Mouse (Mus musculus) gastrocnemius, adult 2 months (tissue): Measurements from ENCODE around the gene Pilra. TPM values are rescaled to one million over a fixed set of nuclear protein-coding genes. Genes with fewer than 3 reads are reported as not detected.

Source experiments
- DNase-seq: peaks from one replicate; pipeline ENCODE4 v3.0.0; 2022
- H3K27ac ChIP-seq: fragments of 200-600 bp; 2 replicates; pipeline ENCODE4 v1.8.1; 2022; ENCODE audit warnings: mild to moderate bottlenecking
- H3K4me3 ChIP-seq: fragments of 200-600 bp; 2 replicates; pipeline ENCODE4 v1.8.1; 2022; ENCODE audit warnings: mild to moderate bottlenecking, moderate library complexity
- CTCF ChIP-seq: fragments of 200-600 bp; IDR thresholded peaks from 2 replicates; pipeline ENCODE4 v1.8.1; 2022; ENCODE audit warnings: antibody characterized with exemption, mild to moderate bottlenecking, moderate library complexity
- intact Hi-C: fragments of 180-260 bp; cut with DNase I; formaldehyde crosslinking; loops from one replicate; pipeline ENCODE4 v1.15.1; 2025
- total RNA-seq, 2 experiments: library from RNA; stranded (reverse); gene quantifications; 2 replicates each; pipeline ENCODE4 v1.2.3; 2021

Pilra gene
- total RNA-seq, 2 experiments from 2014 or later: 0.20 TPM; not detected in 1

DNA sequence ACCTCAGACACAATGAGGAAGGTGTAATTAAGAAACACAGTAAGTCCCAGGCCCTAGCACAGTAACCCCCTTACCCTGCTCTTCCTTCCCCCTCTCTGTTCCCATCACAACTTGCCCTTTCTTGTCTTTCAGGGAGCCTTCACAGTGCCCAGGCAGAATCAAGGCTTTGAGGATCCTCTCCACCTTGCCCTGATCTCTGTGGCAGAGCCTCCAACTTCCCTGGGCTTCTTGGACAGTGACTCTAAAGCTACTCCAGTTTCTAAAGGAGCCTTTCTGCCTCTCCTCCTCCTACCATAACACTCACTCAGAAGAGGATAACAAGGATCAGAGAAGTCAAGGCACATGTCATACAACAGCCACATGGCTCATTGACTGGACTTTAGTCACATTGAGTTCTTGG is 530 bp upstream of the Pilra start:
- Histone ChIP-seq H3K27ac (no peak overlapping the region), H3K4me3 (no peak overlapping the region)
- intact Hi-C loops: no loop called here
- no peak for TF ChIP-seq CTCF
- no peak for DNase-seq

DNA sequence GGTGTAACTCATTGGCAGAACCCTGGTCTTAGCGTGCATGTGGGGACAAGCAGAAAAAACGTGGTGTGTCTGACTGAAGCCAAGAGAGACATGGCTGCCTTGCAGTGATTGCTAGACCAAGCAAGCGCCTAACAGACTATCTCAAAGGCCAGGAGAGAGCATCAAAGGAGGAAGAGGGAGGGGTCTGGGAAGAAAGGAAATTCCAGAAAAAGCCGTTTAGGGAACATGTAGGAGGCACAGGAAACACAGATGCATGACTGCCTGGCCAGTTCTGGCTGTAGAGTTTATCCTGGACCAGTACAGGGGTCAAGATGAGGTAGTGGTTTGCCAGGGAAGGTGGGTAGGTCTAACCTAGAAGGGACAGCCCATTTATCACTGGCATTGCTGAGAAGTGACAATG is 2.6 kb downstream of the Pilra start:
- DNase-seq: no peak
- Histone ChIP-seq H3K27ac (no peak overlapping the region), H3K4me3 (no peak overlapping the region)
- TF ChIP-seq CTCF: no peak
- intact Hi-C loops: no loop called here

DNA sequence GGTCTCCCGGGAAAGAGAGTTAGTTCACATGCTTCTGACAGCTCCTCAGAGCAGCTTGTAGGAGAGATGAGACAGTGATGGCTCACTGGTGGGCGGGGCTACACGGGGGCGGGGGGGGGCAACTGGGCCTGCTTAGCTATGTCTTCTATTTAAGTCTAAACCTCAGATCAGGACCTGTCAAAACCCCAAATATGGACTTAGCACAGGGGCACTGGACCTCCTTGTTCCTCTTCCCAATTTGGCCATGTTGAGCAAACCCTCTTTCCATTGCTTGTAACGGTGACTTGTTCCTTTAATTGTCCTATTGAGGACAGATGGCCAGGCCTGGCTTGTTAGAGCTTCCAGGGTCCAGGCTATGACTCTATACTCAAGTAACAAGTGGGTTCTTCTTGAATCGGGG is 4.6 kb downstream of the Pilra start:
- TF ChIP-seq CTCF: no peak
- no peak overlapping the region for H3K27ac ChIP-seq
- no peak overlapping the region for H3K4me3 ChIP-seq
- intact Hi-C loops: no loop called here
- no peak for DNase-seq

DNA sequence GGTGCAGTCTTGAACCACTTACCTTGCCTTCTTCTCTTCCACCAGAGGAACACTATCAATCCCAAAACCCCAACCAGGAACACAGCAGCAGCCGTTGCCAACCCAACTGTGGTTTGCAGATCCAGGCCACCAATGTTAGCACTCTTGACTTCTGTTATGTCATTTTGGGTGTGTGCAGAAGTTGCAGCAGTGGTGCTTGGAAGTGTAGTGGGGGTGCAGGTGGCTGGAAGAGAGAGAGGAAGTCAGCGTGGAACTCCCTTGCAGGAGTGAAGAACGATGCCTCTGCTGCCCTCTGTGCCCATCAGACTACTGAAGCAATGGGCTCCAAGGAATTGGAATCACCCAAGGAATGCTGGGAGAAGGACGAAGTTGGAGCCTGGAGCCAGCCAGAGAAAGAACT is 5.0 kb downstream of the Pilra start:
- no peak for TF ChIP-seq CTCF
- intact Hi-C loops: no loop called here
- H3K4me3 ChIP-seq: no peak overlapping the region
- no peak for DNase-seq
- H3K27ac ChIP-seq: no peak overlapping the region

DNA sequence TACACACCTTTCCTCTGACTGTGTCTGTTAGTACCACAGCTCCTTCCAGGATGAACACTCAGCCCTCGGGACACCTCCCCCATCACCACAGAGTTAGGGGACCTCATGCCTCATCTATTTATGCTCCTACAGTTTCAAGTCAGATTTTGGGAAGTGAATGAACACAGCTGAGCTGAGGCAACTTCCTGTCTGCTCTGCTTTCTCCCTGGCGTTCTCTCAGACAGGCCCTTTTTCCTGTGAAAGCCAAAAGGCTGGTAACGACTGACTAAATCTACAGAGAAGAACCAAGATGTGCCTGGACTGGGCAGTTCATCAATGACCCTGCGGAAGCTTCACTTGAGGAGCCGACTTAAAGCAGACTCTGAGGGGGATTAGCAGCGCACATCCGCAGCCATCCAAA is 5.8 kb downstream of the Pilra start:
- Histone ChIP-seq H3K4me3 (no peak overlapping the region), H3K27ac (no peak overlapping the region)
- DNase-seq: no peak
- no peak for TF ChIP-seq CTCF
- intact Hi-C loops: no loop called here

DNA sequence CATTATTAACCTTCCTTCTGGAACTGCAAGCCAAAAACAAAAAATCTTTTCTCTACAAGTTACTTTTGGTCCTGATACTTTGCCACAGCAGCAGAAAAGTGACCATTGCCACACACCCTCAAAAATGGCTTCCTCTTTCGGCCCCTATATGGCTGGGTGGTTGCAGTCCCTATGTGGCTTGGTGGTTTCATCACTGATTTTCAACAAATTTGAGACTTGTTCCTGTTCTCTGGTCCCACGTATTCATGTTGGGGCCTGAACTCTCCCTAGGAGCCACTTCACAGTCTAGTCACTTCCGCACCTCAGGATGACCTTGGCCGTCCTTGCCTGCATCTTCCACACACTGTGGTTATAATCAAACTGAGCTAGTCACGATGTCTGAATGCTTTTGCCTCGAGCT is 7.4 kb downstream of the Pilra start:
- DNase-seq: no peak
- H3K4me3 ChIP-seq: no peak overlapping the region
- H3K27ac ChIP-seq: no peak overlapping the region
- intact Hi-C loops: no loop called here
- no peak for TF ChIP-seq CTCF

DNA sequence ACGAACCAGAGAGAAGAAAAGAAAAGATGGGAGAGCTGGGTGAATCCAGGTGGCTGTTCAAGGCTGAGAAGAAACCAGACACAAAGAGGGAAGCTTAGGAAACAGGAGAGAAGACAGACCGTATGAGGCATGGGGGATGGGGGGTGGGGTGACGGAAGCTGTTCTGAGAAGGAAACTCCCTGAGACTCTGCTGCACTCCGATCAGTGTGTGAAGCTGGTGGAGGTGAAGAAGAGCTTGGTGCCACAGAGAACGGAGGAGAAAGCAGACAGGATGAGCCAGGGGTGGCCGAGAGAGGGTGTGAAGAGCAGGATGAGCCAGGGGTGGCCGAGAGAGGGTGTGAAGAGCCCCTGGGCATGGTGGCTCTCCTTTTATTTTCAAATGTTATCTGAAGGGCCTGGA is 9.7 kb downstream of the Pilra start:
- no peak for TF ChIP-seq CTCF
- no peak for DNase-seq
- no peak overlapping the region for H3K4me3 ChIP-seq
- H3K27ac ChIP-seq: no peak overlapping the region
- intact Hi-C loops: no loop called here

DNA sequence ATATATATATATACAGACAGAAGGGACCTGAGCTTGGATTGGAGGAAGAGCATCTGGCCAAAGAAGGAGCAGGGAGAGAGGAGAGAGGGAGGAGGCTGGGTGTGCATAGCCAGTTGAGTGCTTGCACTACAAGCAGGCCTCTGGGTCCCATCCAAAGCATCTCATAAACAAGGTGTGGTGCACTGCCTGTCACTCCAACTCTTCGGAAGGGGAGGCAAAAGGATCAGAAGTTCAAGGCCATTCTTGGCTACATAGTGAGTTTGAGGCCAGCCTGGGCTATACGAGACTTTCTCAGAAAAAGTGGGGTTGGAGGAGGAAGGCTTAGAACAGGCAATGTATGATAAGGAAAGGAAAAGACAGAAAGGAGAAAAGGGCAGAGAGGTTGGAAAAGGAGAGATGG is 10.1 kb downstream of the Pilra start:
- intact Hi-C loops: no loop called here
- H3K4me3 ChIP-seq: no peak overlapping the region
- DNase-seq: no peak
- no peak for TF ChIP-seq CTCF
- no peak overlapping the region for H3K27ac ChIP-seq

DNA sequence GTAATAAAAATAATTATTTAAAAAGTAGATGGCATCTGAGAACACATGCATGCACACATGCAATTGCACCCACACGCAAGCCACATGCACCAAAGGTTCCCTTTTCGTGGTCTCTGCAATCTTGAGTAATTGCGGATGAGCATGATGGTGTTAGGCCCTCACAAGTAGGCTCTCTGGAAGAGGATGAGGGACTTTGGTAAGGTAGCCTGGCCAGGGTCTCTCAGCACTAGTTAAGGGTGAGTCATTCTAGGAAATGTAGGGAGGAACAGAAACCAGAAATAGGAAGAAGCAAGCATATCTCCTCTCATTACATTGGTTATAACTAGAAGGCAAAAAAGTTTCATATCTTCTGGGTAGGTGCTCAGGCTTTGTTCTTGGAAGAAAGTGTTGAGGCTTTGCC is 11.1 kb downstream of the Pilra start:
- TF ChIP-seq CTCF: no peak
- intact Hi-C loops: no loop called here
- H3K4me3 ChIP-seq: no peak overlapping the region
- no peak overlapping the region for H3K27ac ChIP-seq
- DNase-seq: no peak

DNA sequence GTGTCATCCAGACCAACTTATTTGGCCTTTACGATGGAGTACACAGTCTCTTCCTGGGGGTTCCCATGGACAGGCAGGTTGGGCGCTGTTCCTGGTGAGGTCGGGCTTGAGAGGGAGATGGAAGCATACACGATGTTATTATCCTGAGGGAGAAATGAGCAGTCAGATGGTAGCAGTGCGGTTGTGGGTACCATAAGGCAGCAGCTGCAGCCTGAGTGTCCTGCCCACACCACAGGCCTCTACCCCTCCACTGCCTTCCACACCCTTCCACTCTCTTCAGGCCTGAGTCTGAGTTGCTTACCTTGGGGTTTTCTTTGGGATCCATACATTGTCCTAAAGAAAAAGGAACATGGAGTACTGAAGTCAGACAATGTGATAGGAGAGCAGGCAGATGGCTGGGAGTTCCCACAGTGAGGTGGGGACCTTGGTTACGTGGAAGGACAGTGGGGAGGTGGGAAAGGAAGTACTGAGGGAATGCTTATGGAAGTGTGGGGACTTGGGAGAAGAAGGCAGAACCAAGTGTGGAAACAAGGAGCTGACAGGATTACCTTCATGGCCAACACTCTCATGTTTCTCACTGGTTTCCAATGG is 12.5 kb downstream of the Pilra start:
- Histone ChIP-seq H3K4me3 (no peak overlapping the region), H3K27ac (no peak overlapping the region)
- intact Hi-C loops: no loop called here
- no peak for TF ChIP-seq CTCF
- DNase-seq: no peak

DNA sequence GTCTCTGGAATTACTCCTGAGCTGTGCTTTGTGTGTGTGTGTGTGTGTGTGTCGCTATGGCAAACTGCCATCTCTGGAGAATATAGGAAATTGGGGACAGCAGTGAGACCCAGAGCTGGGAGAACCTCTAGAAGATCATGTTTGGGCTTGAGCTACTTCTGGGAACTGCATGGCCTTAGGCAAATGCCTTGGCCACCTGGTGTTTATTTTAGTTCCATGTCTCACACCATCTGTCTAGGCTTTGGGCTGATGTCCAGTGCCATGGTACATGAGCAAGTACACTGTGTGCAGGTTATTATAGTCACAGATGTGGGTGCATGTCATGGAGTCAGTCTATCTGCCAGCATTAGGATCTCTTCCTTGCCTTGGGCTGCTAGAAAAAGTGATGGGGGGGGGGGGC is 13.5 kb downstream of the Pilra start:
- intact Hi-C loops: no loop called here
- DNase-seq: no peak
- TF ChIP-seq CTCF: no peak
- Histone ChIP-seq H3K4me3 (no peak overlapping the region), H3K27ac (no peak overlapping the region)

DNA sequence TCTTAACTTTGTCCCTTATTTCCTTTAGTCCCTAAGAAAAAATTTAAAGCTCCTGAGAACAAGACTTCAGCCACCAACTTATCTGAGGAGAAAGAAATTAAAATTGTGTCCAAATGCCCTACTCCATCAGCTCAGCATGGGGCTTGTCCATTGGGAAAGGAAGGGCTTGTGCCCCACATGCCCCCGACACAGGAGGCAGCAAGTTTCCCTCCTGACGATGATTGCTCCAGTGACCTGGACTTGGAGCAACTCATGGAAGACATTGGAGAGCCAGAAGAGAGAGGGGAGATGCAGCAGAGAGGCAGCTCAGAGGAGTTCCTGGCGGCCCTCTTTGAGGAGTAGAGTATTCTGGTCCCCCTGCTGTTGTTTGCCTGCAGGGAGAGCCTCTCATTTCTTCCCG is 14.0 kb downstream of the Pilra start:
- no peak overlapping the region for H3K27ac ChIP-seq
- no peak overlapping the region for H3K4me3 ChIP-seq
- no peak for DNase-seq
- no peak for TF ChIP-seq CTCF
- intact Hi-C loops: no loop called here

DNA sequence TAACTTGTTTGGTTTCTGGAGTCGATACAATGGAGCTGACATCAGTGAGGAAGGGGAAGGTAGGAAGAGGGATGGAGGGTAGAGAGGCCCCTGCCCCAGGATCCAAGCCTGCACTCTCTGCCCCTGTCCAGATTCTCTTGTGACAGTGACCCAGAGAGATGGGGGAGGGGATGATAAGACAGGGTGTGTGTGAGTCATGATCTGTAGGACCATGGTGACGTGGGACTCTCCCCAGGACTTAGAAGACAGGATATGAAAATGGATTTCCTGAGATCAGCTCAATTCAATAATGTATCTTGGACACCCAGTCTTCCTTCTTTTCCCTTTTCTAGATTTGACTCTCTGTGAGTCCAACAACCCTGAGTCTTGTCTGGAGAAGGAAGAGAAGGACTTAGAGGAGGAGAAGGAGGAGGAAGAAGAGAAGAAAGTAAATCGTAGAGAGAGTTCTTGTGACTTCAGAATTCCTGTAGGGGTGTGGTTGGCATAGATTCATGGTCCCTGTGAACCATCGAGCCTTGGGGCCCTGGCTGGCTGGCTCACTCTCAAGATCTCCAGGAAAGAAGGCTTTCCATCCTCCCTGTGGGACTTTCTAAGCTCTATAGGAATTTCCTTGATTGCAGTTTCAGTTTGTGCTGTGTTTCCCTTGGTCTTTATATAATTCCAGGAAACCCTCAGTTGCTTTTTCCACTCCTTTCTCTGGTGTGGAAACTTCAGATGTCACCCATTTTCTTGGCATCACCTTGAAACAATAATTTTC is 18.4 kb downstream of the Pilra start:
- TF ChIP-seq CTCF: no peak
- H3K27ac ChIP-seq: no peak overlapping the region
- no peak overlapping the region for H3K4me3 ChIP-seq
- no peak for DNase-seq
- intact Hi-C loops: no loop called here

DNA sequence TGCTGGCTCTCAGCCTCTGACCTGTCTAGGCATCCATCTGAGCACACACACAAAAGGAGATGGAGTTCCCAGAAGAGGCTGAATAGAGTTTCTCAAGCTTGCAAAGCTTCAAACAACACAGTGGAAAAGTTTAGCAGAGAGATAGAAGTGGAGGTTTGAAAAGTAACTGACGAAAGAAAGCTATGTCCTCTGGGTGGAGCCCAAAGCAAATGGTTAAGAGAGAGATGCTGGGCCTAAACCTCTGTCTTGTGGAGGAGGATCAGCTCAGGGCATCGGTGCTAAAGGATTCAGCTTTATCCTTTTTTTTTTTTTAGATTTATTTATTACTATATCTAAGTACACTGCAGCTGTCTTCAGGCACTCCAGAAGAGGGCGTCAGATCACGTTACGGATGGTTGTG is 27.8 kb downstream of the Pilra start:
- no peak for TF ChIP-seq CTCF
- DNase-seq: no peak
- H3K27ac ChIP-seq: no peak overlapping the region
- H3K4me3 ChIP-seq: no peak overlapping the region
- intact Hi-C loops: no loop called here
